Mouse (Mus musculus) right cerebral cortex, postnatal 36 days (tissue): ENCODE data around the gene Hip1.
"Not testable (repeated sequence)": the region's sequence is repeated elsewhere in the genome, so short reads cannot be mapped to it uniquely, and the experiment has no call there.

Experiments
- DNase-seq, 2 experiments: peaks; one replicate each; pipeline ENCODE4 v3.0.0; 2022; ENCODE audit warnings: low spot score in 2 of 2, mixed read lengths in 1 of 2

Hip1 gene

GRCm38 (mm10) chr5:135369196-135369595 is 175.7 kb downstream of the Hip1 start:
- DNase-seq = not testable (repeated sequence)

DNA sequence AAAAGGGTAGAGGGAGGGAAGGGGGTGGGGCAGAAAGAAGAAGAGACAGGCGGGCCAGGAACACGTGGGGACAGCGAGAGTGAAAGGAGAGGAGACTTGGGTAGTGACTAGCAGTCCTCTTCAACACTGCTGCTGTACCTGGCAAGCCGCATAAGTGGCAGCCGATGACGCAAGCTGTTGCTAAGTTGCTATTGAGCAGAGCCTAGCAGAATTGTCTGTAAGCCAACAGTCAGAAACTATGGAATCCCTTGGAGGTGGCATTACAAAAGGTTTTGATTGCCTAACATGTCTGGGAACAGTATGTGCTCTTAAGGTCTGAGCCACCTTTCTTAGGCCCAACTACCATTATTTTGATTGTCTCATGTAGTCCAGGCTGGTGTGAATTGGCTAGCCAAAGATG is 176.6 kb downstream of the Hip1 start:
- DNase-seq = no peak

GRCm38 (mm10) chr5:135367841-135368240 is 177.1 kb downstream of the Hip1 start:
- DNase-seq = no peak

DNA sequence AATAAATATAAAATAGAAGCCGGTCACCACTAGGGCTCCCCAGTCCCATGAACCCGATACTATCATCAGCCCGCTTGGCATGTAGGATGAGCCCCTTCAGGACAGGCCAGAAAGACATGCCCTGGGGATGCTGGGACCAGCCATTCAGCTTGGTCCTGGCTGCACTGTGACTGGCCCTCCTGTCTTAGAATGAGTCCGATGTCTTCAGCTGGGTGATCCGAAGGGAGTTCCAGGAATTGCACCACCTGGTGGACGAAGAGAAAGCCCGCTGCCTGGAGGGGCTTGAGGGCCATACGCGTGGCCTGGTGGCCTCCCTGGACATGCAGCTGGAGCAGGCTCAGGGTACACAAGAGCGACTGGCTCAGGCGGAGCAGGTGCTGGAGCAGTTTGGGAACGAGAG is 181.4 kb downstream of the Hip1 start:
- no peak for DNase-seq

- no peak for DNase-seq
Measured at GRCm38 (mm10) chr5:135362572-135362971, 182.3 kb downstream of the Hip1 start.

- no peak for DNase-seq
Measured at GRCm38 (mm10) chr5:135359772-135360171, 185.1 kb downstream of the Hip1 start.

- no peak for DNase-seq
Measured at GRCm38 (mm10) chr5:135357556-135357955, 187.4 kb downstream of the Hip1 start.
